Mouse (Mus musculus) liver, postnatal 0 days (tissue): ENCODE results near the gene Artn.

Experiments
- CTCF ChIP-seq: sonication (generic); IDR thresholded peaks from 2 replicates; pipeline ENCODE4 v1.5.1; 2016; ENCODE audit warnings: antibody characterized with exemption, low read depth
- EP300 ChIP-seq: IDR thresholded peaks from 2 replicates; pipeline ENCODE4 v1.6.1; 2016; ENCODE audit warnings: antibody characterized with exemption, low read depth, mild to moderate bottlenecking

DNA sequence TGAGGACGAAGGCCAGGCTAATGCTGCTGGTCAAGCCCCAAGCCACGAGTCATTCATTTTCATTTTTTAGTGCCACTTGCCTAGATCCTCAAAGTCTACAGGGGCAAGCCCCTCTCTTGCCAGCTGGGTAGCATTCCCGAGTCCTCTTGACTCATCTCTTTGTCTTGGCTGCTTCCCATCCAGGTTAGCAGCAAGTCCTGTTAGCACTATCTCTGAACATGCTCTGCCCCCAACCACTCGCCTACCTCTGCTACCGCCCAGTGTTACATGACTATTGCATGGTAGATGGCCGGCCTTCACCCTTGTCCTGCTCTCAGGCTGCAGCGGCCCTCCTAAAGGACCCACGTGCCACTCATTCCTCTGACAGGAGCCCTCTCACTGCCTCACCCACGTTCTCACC lies 48.7 kb upstream of the Artn start:
- TF ChIP-seq EP300 (no peak), CTCF (no peak)
